Mouse (Mus musculus): Measurements from ENCODE around the gene Scamp3. TPM values are rescaled to one million over a fixed set of nuclear protein-coding genes. Genes with fewer than 3 reads are reported as not detected.

Gene Scamp3
- polyA plus RNA-seq (2017; shearing (Covaris generic)): 321 TPM

GRCm38 (mm10) chr3:89177242-89178106 lies at the start of gene Scamp3:
Scamp3 (plus strand) TSS chr3:89177473.

DNA sequence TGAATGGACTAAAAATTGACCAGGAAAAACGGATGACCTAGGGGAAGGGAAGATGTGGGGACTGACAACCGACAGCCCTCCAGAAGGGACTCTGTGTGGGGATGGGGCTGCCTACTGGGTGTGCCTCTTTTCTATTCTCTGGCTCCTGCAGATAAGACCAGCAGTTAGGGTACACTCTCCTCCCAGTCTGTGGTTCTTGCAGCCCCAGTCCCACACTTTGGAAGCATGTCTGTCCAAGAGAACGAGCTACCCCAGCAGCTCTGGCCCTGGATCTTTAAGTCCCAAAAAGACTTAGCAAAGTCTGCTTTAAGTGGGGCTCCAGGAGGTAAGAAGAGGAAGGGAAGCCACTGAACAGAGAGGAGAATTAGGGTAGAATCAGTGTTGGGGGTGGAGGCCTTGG lies 41.3 kb upstream of the Scamp3 start, which contains the start of gene Pklr:
TSS of gene Pklr (plus strand) at position 185 of the 400 bp plus-strand sequence.

GRCm38 (mm10) chr3:89159616-89160344 lies 17.5 kb upstream of the Scamp3 start, which contains the start of gene Hcn3:
Hcn3 (minus strand) TSS chr3:89160196.

GRCm38 (mm10) chr3:89164506-89165267 lies 12.6 kb upstream of the Scamp3 start, which contains the start of gene Clk2:
Clk2 (plus strand) TSS chr3:89164795.

GRCm38 (mm10) chr3:89183058-89183958 lies 6.0 kb downstream of the Scamp3 start, which contains the start of gene Fam189b:
Fam189b (plus strand) TSS chr3:89183143.

DNA sequence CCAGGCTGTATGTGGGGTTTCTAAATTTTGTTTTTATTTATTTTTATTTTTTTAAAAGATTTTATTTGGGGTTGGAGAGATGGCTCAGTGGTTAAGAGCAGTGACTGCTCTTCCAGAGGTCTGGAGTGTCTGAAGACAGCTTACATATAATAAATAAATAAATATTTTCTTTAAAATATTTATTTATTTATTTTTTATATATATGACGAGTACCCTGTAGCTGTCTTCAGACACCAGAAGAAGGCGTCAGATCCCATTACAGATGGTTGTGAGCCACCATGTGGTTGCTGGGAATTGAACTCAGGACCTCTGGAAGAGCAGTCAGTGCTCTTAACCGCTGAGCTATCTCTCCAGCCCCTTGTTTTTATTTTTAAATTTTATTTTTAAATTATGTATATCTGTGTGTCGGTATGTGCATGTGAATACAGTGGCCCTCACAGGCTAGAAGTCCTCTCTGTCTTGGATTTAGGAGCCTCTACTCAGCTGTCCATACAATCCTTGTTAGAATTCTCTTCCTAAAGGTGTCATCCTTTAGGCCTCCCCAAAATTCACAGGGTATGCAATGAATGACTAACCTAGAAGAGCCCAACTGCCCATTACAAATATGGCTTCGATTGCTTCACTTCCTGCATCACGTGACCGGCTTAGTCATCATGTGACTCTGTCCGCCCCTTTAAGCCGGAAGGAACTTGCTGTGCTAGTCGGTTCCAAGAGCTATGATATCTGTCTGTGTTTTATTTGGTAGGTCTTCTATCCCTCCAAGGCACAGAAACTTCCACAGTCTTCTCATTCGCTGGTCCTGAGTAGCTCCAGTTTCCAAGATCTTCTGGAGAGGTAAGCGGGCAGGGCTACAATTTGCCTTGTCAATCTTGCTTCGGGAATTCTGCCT lies 25.2 kb downstream of the Scamp3 start, which contains the start of gene Gba:
TSS of gene Gba (plus strand) at position 676 of the 889 bp plus-strand sequence.

DNA sequence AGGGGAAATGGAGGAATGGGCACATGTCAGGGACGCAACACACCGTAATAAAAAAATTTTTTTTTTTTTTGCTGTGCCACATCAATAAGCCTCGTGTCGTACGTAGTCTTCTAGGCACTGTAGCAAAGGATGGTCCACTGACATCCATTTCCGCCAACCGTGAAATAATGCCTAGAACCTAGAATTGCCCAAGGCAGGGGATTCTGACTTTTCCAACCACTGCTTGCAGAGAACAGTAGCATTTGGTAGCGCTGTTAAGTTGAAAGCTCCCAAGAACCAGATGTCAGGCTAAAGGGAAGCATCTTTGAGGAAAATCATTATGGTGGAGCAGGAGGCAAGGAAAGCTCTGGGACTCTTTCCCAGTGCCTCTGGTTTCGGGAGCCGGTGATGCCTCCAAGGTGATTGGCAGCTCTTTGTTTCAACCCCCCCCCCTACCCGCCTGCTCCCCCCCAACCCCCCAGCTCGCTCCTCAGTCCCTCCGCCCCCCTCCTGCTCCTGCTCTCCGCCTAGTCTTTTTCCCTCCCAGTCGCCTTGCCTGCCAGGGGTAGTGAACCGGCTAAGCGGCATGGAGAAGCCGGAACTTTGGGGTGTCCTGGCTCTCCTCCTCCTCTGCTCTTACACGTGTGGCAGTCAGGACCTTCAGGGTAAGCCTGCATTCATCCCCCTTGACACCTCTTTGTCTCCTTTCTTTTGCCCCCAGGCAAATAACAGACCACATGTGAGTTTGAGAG lies 37.6 kb downstream of the Scamp3 start, which contains the start of gene Thbs3:
TSS of gene Thbs3 (plus strand) at position 500 of the 731 bp plus-strand sequence.

DNA sequence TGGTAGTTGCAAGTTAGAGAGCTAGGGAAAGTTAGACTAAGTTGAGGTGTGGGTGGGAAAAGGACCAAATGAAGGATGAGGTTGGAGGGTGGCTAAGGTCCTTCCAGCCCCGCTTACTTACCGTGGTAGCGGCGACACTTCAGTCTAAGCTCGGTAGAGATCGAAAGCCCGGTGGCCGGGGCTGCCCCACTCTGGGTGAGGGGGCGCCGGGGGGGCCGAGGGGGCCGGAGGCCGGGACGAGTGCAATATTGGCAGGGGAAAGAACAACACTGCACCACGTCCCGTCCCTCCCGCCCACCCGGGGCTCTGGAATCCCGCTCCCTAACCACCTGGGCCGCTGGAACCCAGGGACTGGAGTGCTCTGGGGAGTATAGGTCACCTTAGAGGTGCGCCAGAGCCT lies 49.6 kb downstream of the Scamp3 start, which contains the start of gene Mtx1:
TSS of gene Mtx1 (minus strand) at position 189 of the 400 bp plus-strand sequence.

GRCm38 (mm10) chr3:89228836-89229235 lies 51.6 kb downstream of the Scamp3 start, which contains the start of gene Muc1:
Muc1 (plus strand) TSS chr3:89229057.

Other genes starting within 250 kb of the Scamp3 start
- 41.7 TPM for gene Ash1l, start 226.9 kb upstream of the Scamp3 start, polyA plus RNA-seq (2017; shearing (Covaris generic))
- 161 TPM for gene Dap3, start 226.3 kb upstream of the Scamp3 start, polyA plus RNA-seq (2017; shearing (Covaris generic))
- 50.1 TPM for gene Rusc1, start 84.2 kb upstream of the Scamp3 start, polyA plus RNA-seq (2017; shearing (Covaris generic))
- not detected for gene Gm43738, start 76.4 kb upstream of the Scamp3 start, polyA plus RNA-seq (2017; shearing (Covaris generic))
- 83.7 TPM for gene Fdps, start 75.5 kb upstream of the Scamp3 start, polyA plus RNA-seq (2017; shearing (Covaris generic))
- not detected for gene Pklr, start 41.3 kb upstream of the Scamp3 start, polyA plus RNA-seq (2017; shearing (Covaris generic))
- 0.77 TPM for gene Hcn3, start 17.3 kb upstream of the Scamp3 start, polyA plus RNA-seq (2017; shearing (Covaris generic))
- gene Clk2, start 12.7 kb upstream of the Scamp3 start, polyA plus RNA-seq (2017; shearing (Covaris generic)): 37.4 TPM
- gene Fam189b, start 5.7 kb downstream of the Scamp3 start, polyA plus RNA-seq (2017; shearing (Covaris generic)): 277 TPM
- gene Gba, start 25.5 kb downstream of the Scamp3 start, polyA plus RNA-seq (2017; shearing (Covaris generic)): 145 TPM
- 1.9 TPM for gene Thbs3, start 37.7 kb downstream of the Scamp3 start, polyA plus RNA-seq (2017; shearing (Covaris generic))
- 142 TPM for gene Mtx1, start 49.6 kb downstream of the Scamp3 start, polyA plus RNA-seq (2017; shearing (Covaris generic))
- gene Muc1, start 51.6 kb downstream of the Scamp3 start, polyA plus RNA-seq (2017; shearing (Covaris generic)): 2.4 TPM
- gene Krtcap2, start 68.5 kb downstream of the Scamp3 start, polyA plus RNA-seq (2017; shearing (Covaris generic)): 262 TPM
- 6.1 TPM for gene Trim46, start 68.8 kb downstream of the Scamp3 start, polyA plus RNA-seq (2017; shearing (Covaris generic))
- gene Dpm3, start 81.9 kb downstream of the Scamp3 start, polyA plus RNA-seq (2017; shearing (Covaris generic)): 107 TPM
- 284 TPM for gene Slc50a1, start 93.1 kb downstream of the Scamp3 start, polyA plus RNA-seq (2017; shearing (Covaris generic))
- not detected for gene Efna1, start 103.7 kb downstream of the Scamp3 start, polyA plus RNA-seq (2017; shearing (Covaris generic))
- not detected for gene Efna3, start 145.5 kb downstream of the Scamp3 start, polyA plus RNA-seq (2017; shearing (Covaris generic))
- 0.84 TPM for gene Efna4, start 160.6 kb downstream of the Scamp3 start, polyA plus RNA-seq (2017; shearing (Covaris generic))
- gene Adam15, start 172.5 kb downstream of the Scamp3 start, polyA plus RNA-seq (2017; shearing (Covaris generic)): 18.6 TPM
- 0.12 TPM for gene Dcst2, start 184.5 kb downstream of the Scamp3 start, polyA plus RNA-seq (2017; shearing (Covaris generic))
- 0.74 TPM for gene Dcst1, start 187.8 kb downstream of the Scamp3 start, polyA plus RNA-seq (2017; shearing (Covaris generic))
- 56.8 TPM for gene Zbtb7b, start 217.3 kb downstream of the Scamp3 start, polyA plus RNA-seq (2017; shearing (Covaris generic))
- 1.2 TPM for gene Lenep, start 225.3 kb downstream of the Scamp3 start, polyA plus RNA-seq (2017; shearing (Covaris generic))
- 68.8 TPM for gene Flad1, start 234.4 kb downstream of the Scamp3 start, polyA plus RNA-seq (2017; shearing (Covaris generic))
- 31.7 TPM for gene Cks1b, start 240.9 kb downstream of the Scamp3 start, polyA plus RNA-seq (2017; shearing (Covaris generic))
- gene Shc1, start 241.0 kb downstream of the Scamp3 start, polyA plus RNA-seq (2017; shearing (Covaris generic)): 98.3 TPM